Mouse (Mus musculus) erythroid progenitor cell, adult 5-6 weeks (primary cell): ENCODE results near the gene Tpst2. TPM values are rescaled to one million over a fixed set of nuclear protein-coding genes. Genes with fewer than 3 reads are reported as not detected.

ENCODE experiments used
- ATAC-seq: replicated peaks from 2 replicates; pipeline ENCODE4 v1.8.0; 2016; ENCODE audit warnings: moderate number of reproducible peaks, mild to moderate bottlenecking, moderate TSS enrichment, inconsistent platforms; ENCODE audit not compliant: poor library complexity, low FRiP score, severe bottlenecking
- total RNA-seq, 2 experiments: library from RNA; stranded (forward) in 1 of 2; stranded (reverse) in 1 of 2; fragments of 150-400 nt in 1 of 2; fragments of 186-747, 209-891 nt in 1 of 2; gene quantifications; 2 replicates each; pipeline versions ENCODE4 v1.2.3 to v1.2.4; 2015 to 2017; ENCODE audit warnings: low replicate concordance in 2 of 2

Tpst2 gene
- total RNA-seq, 2 experiments from 2014 or later = 3.4 to 19.2 TPM

- no peak for ATAC-seq
Observed at GRCm38 (mm10) chr5:112279181-112280021, 2.9 kb downstream of the Tpst2 start.

DNA sequence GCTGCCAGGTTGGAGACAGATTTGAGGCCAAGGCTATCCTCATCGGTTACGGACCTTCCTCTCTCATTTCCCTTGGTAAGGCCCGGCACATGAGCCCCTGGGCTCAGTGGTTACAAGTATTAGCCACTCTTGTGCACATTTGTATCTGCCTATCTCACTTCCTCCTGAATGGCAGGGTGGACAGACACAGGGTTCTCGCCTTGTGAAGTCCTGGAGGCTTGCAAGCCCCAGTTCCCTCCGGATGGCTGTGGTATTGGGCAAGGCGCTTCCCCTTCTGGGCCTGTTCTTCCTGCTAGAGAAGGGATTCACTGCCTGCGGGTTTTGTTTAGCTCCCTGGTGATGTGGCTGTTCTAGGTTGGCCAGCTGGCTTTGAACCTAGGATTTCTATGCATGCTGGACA is 3.7 kb downstream of the Tpst2 start:
- no peak for ATAC-seq

GRCm38 (mm10) chr5:112280863-112281660 is 4.6 kb downstream of the Tpst2 start:
- no peak for ATAC-seq

DNA sequence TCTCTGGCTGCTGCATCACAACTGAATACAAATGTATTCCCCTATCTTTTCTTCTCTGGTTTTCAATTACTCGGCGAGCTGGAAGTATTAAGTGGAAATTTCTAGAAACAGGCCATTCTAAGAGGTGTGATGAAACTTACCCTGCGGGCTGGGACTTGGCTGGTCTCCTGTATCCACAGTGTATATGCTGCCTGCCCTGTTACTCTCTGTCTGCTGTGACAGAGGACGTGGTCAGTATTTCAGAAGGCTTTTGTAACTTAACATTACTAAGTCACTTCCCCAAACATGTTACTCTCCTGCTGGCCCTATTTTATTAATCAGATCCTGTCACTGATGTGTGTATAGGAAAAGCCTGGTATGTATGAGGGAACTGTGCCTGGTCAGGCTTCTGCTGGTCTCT is 5.2 kb downstream of the Tpst2 start:
- no peak for ATAC-seq

DNA sequence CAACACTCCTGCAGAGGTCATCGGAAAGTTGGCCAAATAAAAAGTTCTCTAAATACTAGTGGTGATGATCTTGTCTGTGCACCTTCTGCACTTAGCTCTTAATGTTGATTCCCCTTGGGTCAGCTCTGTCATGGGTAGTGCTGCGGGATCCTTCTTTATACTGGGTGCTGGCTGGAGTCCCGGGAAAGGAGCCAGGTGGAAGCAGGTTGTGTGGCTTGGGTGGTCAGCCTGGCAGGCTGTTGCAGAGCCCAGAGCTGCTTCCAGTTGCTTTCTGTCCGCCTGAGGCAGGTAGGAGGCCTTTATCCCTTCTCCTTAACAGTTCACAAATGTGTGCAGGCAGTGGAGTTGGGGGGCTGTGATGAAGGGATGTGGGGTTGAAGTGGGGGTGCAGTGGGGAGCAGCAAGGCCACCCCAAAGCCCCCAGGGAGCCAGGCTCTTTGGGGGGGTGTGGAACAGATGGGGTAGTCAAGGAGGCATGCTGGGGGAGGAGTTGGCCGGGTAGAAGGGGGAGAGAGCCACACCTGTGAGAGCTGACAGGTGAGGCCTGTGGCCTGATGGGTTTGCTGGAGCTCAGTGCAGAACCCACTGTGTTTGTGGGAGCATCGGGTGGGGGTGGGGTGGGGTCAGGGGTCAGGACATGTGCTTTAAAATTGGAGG is 5.8 kb downstream of the Tpst2 start:
- no peak for ATAC-seq

GRCm38 (mm10) chr5:112282780-112283482 is 6.4 kb downstream of the Tpst2 start:
- ATAC-seq = no peak

- ATAC-seq = no peak
Observed at GRCm38 (mm10) chr5:112283543-112284202, 7.2 kb downstream of the Tpst2 start.

DNA sequence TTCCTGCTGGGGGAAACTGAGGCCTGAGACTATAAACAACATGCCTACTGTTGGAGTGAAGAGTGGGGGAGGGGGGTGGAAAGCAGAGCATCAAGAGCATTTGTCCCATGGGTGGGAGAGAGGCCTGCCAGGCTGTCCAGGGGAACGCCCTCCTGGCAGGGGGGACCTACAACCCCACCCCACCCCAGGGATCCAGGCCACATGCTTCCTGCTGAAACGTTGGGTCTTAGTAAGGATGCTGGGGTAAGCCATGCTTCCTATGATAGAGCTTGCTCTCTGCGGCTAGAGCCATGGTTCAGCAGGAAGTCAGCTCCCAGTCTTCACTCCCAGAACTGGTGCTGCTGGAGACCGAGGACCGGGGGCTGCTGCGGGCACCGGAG is 7.7 kb downstream of the Tpst2 start:
- no peak for ATAC-seq

GRCm38 (mm10) chr5:112285548-112286085 is 9.1 kb downstream of the Tpst2 start:
- no peak for ATAC-seq

GRCm38 (mm10) chr5:112286608-112286983 is 10.1 kb downstream of the Tpst2 start:
- ATAC-seq = no peak

GRCm38 (mm10) chr5:112286984-112287641 is 10.6 kb downstream of the Tpst2 start:
- no peak for ATAC-seq

- no peak for ATAC-seq
Observed at GRCm38 (mm10) chr5:112287652-112288051, 11.2 kb downstream of the Tpst2 start.

DNA sequence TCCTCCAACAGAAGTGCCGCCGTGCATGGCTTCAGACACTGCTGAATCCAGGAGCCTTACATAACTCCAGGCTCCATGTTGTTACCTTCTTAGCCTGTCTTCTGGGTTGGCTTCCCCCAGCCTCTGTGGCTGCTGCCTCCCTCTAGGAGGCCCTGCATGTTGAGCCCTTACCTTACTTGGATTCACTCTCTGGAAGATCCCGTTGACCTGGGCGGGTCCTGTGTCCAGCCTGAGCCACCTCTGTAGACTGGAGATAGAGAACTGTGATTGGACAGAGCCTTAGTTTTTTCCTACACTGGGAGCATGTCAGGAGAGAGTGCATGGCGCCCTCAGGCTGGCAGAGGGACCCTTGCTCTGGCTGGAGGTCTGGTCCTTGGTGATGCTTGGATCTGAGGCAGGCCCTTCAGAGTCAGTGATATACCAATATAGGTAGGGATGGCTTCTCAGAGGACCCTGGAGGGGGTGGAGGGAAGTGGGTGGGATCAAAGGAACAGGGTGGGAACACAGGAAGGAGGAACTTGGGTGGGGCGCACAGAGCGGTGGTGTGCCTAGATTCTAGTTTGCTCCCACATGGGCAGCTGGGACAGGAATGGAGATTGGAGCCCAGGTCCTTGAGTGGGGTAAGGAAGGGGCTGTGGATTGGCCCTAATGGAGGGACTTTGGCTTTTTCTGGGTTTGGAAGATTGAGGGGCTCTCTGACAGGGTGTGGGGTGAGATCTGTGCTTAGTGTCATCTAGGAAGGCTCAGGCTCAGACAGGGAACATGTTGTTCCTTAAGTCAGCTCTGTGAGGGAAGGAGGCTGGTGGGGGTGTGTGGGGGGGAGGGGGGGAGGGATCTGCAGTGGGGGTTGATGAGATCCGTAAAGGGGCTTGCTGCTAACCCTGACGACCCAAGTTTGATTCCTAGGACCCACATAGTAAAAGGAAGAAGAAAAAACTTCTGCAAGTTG is 12.0 kb downstream of the Tpst2 start:
- ATAC-seq = no peak

DNA sequence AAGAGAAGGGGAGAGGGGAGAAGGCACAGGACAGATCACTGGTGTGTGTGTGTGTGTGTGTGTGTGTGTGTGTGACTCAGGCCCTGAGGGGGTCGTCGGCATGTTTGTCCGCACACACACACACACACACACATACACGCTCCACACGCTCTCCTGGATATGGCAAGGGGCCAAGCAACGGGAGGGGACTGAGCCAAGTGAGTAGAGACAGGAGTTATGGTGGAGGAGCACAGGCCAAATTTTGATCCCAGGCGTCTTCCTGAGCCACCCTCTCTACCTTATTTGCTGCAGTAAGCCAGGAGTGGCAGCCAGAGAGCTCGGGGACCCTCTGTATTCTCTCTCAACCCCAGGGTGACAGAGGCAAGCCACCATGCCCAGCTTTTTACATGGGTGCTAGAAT is 12.7 kb downstream of the Tpst2 start:
- no peak for ATAC-seq

DNA sequence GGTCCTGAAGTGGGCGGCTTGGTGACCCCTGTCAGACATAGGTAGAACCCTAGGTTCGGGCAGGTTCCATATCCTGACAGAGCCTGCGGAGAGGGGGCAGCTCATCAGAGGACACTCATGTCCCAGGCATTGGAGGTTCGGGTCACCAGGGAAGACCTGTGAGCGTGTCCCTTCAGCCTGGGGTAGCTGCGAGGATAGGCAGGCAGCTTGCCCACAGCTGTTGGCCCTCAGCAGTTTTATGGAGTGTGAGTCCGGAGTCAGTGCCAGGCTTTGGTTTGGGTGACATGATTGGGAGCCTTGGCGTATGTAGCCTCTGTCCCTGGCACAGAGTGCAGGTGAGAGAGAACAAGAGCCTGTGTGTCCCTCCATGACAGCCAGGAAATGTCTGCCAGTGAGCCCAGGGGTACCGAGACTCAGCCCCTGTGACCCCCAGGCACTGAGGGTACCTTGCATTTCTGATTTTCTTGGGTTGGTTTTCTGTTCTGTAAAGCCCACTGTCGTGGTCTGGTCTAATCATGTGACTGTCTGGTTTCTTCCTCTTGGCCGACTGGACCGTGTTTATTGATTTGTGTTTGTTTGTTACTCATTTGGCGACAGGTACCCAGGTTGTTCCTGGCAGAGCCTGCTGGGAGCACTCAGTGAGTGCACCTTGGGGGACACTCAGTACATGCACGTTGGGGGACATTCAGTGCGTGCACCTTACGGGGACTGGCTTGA is 13.5 kb downstream of the Tpst2 start:
- ATAC-seq = no peak

DNA sequence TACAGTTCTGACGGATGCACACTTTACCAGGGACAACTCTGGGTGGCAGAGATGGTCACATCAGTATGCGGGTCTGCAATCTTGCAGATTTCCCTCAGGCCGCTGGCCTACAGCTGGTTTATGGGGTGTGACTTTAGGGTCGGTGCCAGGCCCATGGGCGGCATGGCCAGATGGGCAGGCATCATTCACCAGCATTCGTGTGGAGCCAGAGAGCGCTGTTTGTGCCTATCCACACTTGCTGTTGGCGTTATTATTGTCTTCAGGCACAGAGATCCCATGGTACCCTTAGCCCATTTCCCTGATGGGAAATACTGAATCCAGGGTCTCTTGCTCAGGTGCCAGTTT is 14.0 kb downstream of the Tpst2 start:
- ATAC-seq = no peak

- ATAC-seq = no peak
Observed at GRCm38 (mm10) chr5:112291866-112292265, 15.4 kb downstream of the Tpst2 start.
